Mouse (Mus musculus): ENCODE data around the gene Tbc1d17. TPM values are rescaled to one million over a fixed set of nuclear protein-coding genes. Genes with fewer than 3 reads are reported as not detected.
"Not testable (repeated sequence)": the region's sequence is repeated elsewhere in the genome, so short reads cannot be mapped to it uniquely, and the experiment has no call there.

Gene Tbc1d17
- total and polyA plus RNA-seq, 2 experiments = 20.2 to 91.6 TPM

GRCm38 (mm10) chr7:44888256-44889105 is 39.6 kb upstream of the Tbc1d17 start:
- H3K9ac ChIP-seq (ENCODE audit: low read depth, low read length) = no peak overlapping the region
- no peak overlapping the region for H3K4me3 ChIP-seq (ENCODE audit: insufficient read depth, low read depth, low read length)
- H3K79me2 ChIP-seq (ENCODE audit: control insufficient read depth, insufficient read depth, low read length) = peaks cover 18% of the 10 kb centered on the region
- no peak for DNase-seq (ENCODE audit: extremely low read depth, low read depth, low spot score)
- no peaks in the 10 kb centered on the region; the same call in 1 of the 2 replicates for H3K36me3 ChIP-seq (ENCODE audit: control insufficient read depth, insufficient read depth, low read length)
- H3K4me1 ChIP-seq (ENCODE audit: control insufficient read depth, insufficient read depth, low read length) = peaks cover 7% of the 10 kb centered on the region
- no peak overlapping the region for H3K27ac ChIP-seq (replicated peaks; ENCODE audit: insufficient read depth, low read depth, low read length)
- WGBS = 62% methylated on average over 13 of the region's 13 CpGs
- TF ChIP-seq CTCF (IDR thresholded peaks at IDR 0.05; ENCODE audit: low read depth, low read length) = no peak
- no peak for TF ChIP-seq POLR2A (IDR thresholded peaks at IDR 0.05; ENCODE audit: extremely low read depth, insufficient read depth, low read length)
- no peaks in the 10 kb centered on the region for H3K27me3 ChIP-seq (ENCODE audit: control insufficient read depth, insufficient read depth, low read length)

GRCm38 (mm10) chr7:44886964-44887363 is 38.1 kb upstream of the Tbc1d17 start:
- Histone ChIP-seq H3K4me1 (ENCODE audit: control insufficient read depth, insufficient read depth, low read length) (peaks cover 7% of the 10 kb centered on the region), H3K79me2 (ENCODE audit: control insufficient read depth, insufficient read depth, low read length) (peaks cover 16% of the 10 kb centered on the region), H3K27ac (replicated peaks; ENCODE audit: insufficient read depth, low read depth, low read length) (no peak overlapping the region), H3K27me3 (ENCODE audit: control insufficient read depth, insufficient read depth, low read length) (no peaks in the 10 kb centered on the region), H3K9ac (ENCODE audit: low read depth, low read length) (no peak overlapping the region), H3K36me3 (ENCODE audit: control insufficient read depth, insufficient read depth, low read length) (peaks cover 3% of the 10 kb centered on the region), H3K4me3 (ENCODE audit: insufficient read depth, low read depth, low read length) (no peak overlapping the region)
- no peak for DNase-seq (ENCODE audit: extremely low read depth, low read depth, low spot score)
- WGBS = 93% methylated on average over 7 of the region's 7 CpGs
- TF ChIP-seq POLR2A (IDR thresholded peaks at IDR 0.05; ENCODE audit: extremely low read depth, insufficient read depth, low read length) = no peak
- TF ChIP-seq CTCF (IDR thresholded peaks at IDR 0.05; ENCODE audit: low read depth, low read length) = no peak

- Histone ChIP-seq H3K79me2 (ENCODE audit: control insufficient read depth, insufficient read depth, low read length) (no peaks in the 10 kb centered on the region), H3K36me3 (ENCODE audit: control insufficient read depth, insufficient read depth, low read length) (peaks cover 5% of the 10 kb centered on the region)
Measured at GRCm38 (mm10) chr7:44884637-44885036, 35.8 kb upstream of the Tbc1d17 start.

GRCm38 (mm10) chr7:44883036-44883435 is 34.2 kb upstream of the Tbc1d17 start:
- no peaks in the 10 kb centered on the region for H3K79me2 ChIP-seq (ENCODE audit: control insufficient read depth, insufficient read depth, low read length)
- no peak overlapping the region for H3K4me3 ChIP-seq (ENCODE audit: insufficient read depth, low read depth, low read length)
- H3K27ac ChIP-seq (replicated peaks; ENCODE audit: insufficient read depth, low read depth, low read length) = no peak overlapping the region
- H3K36me3 ChIP-seq (ENCODE audit: control insufficient read depth, insufficient read depth, low read length) = peaks cover 5% of the 10 kb centered on the region
- TF ChIP-seq CTCF (IDR thresholded peaks at IDR 0.05; ENCODE audit: low read depth, low read length) (no peak), POLR2A (IDR thresholded peaks at IDR 0.05; ENCODE audit: extremely low read depth, insufficient read depth, low read length) (no peak)
- no peak overlapping the region for H3K9ac ChIP-seq (ENCODE audit: low read depth, low read length)
- no peaks in the 10 kb centered on the region for H3K27me3 ChIP-seq (ENCODE audit: control insufficient read depth, insufficient read depth, low read length)
- no peaks in the 10 kb centered on the region for H3K4me1 ChIP-seq (ENCODE audit: control insufficient read depth, insufficient read depth, low read length)
- 94% methylated on average over 3 of the region's 3 CpGs for WGBS
- no peak for DNase-seq (ENCODE audit: extremely low read depth, low read depth, low spot score)

More at GRCm38 (mm10) chr7:44884637-44885036, 35.8 kb upstream of the Tbc1d17 start:
- Histone ChIP-seq H3K4me1 (ENCODE audit: control insufficient read depth, insufficient read depth, low read length) (no peaks in the 10 kb centered on the region), H3K27ac (replicated peaks; ENCODE audit: insufficient read depth, low read depth, low read length) (no peak overlapping the region), H3K27me3 (ENCODE audit: control insufficient read depth, insufficient read depth, low read length) (no peaks in the 10 kb centered on the region), H3K4me3 (ENCODE audit: insufficient read depth, low read depth, low read length) (no peak overlapping the region), H3K9ac (ENCODE audit: low read depth, low read length) (no peak overlapping the region)
- no peak for DNase-seq (ENCODE audit: extremely low read depth, low read depth, low spot score)
- 96% methylated on average over 5 of the region's 5 CpGs for WGBS
- TF ChIP-seq CTCF (IDR thresholded peaks at IDR 0.05; ENCODE audit: low read depth, low read length) (no peak), POLR2A (IDR thresholded peaks at IDR 0.05; ENCODE audit: extremely low read depth, insufficient read depth, low read length) (no peak)

- Histone ChIP-seq H3K27ac (replicated peaks; ENCODE audit: insufficient read depth, low read depth, low read length) (no peak overlapping the region), H3K27me3 (ENCODE audit: control insufficient read depth, insufficient read depth, low read length) (no peaks in the 10 kb centered on the region), H3K36me3 (ENCODE audit: control insufficient read depth, insufficient read depth, low read length) (peaks cover 6% of the 10 kb centered on the region), H3K4me1 (ENCODE audit: control insufficient read depth, insufficient read depth, low read length) (peaks cover under 1% of the 10 kb centered on the region; the same call in 1 of the 2 replicates), H3K79me2 (ENCODE audit: control insufficient read depth, insufficient read depth, low read length) (no peaks in the 10 kb centered on the region), H3K9ac (ENCODE audit: low read depth, low read length) (no peak overlapping the region), H3K4me3 (ENCODE audit: insufficient read depth, low read depth, low read length) (no peak overlapping the region)
- TF ChIP-seq POLR2A (IDR thresholded peaks at IDR 0.05; ENCODE audit: extremely low read depth, insufficient read depth, low read length) (no peak), CTCF (IDR thresholded peaks at IDR 0.05; ENCODE audit: low read depth, low read length) (no peak)
- WGBS = 90% methylated on average over 14 of the region's 14 CpGs
- DNase-seq (ENCODE audit: extremely low read depth, low read depth, low spot score) = no peak
Measured at GRCm38 (mm10) chr7:44877833-44878232, 29.0 kb upstream of the Tbc1d17 start.

GRCm38 (mm10) chr7:44871774-44872173 is 22.9 kb upstream of the Tbc1d17 start:
- not testable (repeated sequence) for DNase-seq (ENCODE audit: extremely low read depth, low read depth, low spot score); H3K27me3 ChIP-seq (ENCODE audit: control insufficient read depth, insufficient read depth, low read length); H3K4me3 ChIP-seq (ENCODE audit: insufficient read depth, low read depth, low read length); H3K36me3 ChIP-seq (ENCODE audit: control insufficient read depth, insufficient read depth, low read length); H3K27ac ChIP-seq (replicated peaks; ENCODE audit: insufficient read depth, low read depth, low read length); H3K9ac ChIP-seq (ENCODE audit: low read depth, low read length); H3K79me2 ChIP-seq (ENCODE audit: control insufficient read depth, insufficient read depth, low read length)
- peaks cover 16% of the 10 kb centered on the region for H3K4me1 ChIP-seq (ENCODE audit: control insufficient read depth, insufficient read depth, low read length)
- 94% methylated on average over 2 of the region's 2 CpGs for WGBS

Measured in liver, adult 2 months (tissue).